Mouse (Mus musculus) liver, postnatal 0 days (tissue): Measurements from ENCODE around the gene Cox10. TPM values are rescaled to one million over a fixed set of nuclear protein-coding genes. Genes with fewer than 3 reads are reported as not detected.

Source experiments
- ATAC-seq: fragments of 200-750 bp; cut with Nextera tagmentation; 2 replicates; pipeline ENCODE4 v1.8.0; 2017; ENCODE audit warnings: mild to moderate bottlenecking, moderate library complexity
- DNase-seq: peaks from one replicate; pipeline ENCODE4 v3.0.0-alpha.2; 2016
- H3K27ac ChIP-seq: fragments of 300-500 bp; sonication (generic); 2 replicates; pipeline ENCODE4 v1.5.1; 2014; ENCODE audit warnings: antibody characterized with exemption, moderate library complexity, mild to moderate bottlenecking, low read depth
- H3K27me3 ChIP-seq: fragments of 300-500 bp; sonication (generic); 2 replicates; pipeline ENCODE4 v1.6.1; 2014; ENCODE audit warnings: low read length, control low read depth, mixed read lengths; ENCODE audit not compliant: insufficient read depth
- H3K36me3 ChIP-seq: fragments of 300-500 bp; sonication (generic); replicated peaks from 2 replicates; pipeline ENCODE4 v1.6.1; 2014; ENCODE audit warnings: mild to moderate bottlenecking, control low read depth, low read length, moderate library complexity, mixed read lengths; ENCODE audit not compliant: insufficient read depth
- H3K4me1 ChIP-seq: fragments of 300-500 bp; sonication (generic); 2 replicates; pipeline ENCODE4 v1.6.1; 2014; ENCODE audit warnings: antibody characterized with exemption, mild to moderate bottlenecking, control low read depth; ENCODE audit not compliant: insufficient read depth
- H3K4me2 ChIP-seq: fragments of 300-500 bp; sonication (generic); 2 replicates; pipeline ENCODE4 v1.6.1; 2014; ENCODE audit warnings: low read depth, mild to moderate bottlenecking, low read length, moderate library complexity, mixed read lengths
- H3K4me3 ChIP-seq: fragments of 300-500 bp; sonication (generic); 2 replicates; pipeline ENCODE4 v1.5.1; 2014; ENCODE audit warnings: low read depth, low read length
- H3K9ac ChIP-seq: fragments of 300-500 bp; sonication (generic); replicated peaks from 2 replicates; pipeline ENCODE4 v1.6.1; 2014; ENCODE audit warnings: mild to moderate bottlenecking, moderate library complexity
- H3K9me3 ChIP-seq: fragments of 300-500 bp; sonication (generic); 2 replicates; pipeline ENCODE4 v1.6.1; 2016; ENCODE audit warnings: mild to moderate bottlenecking, control low read depth, low read length, mixed read lengths
- CTCF ChIP-seq: sonication (generic); IDR thresholded peaks from 2 replicates; pipeline ENCODE4 v1.5.1; 2016; ENCODE audit warnings: antibody characterized with exemption, low read depth
- EP300 ChIP-seq: IDR thresholded peaks from 2 replicates; pipeline ENCODE4 v1.6.1; 2016; ENCODE audit warnings: antibody characterized with exemption, low read depth, mild to moderate bottlenecking
- WGBS: fragments of 180-500 bp; shearing (Covaris S2); extraction: QIAGEN DNeasy Blood & Tissue Kit; methylation state at CpG from one replicate; pipeline ENCODE4 v1.1.7; 2014; ENCODE audit not compliant: insufficient replicate concordance; 5-methylcytosine and 5-hydroxymethylcytosine counted together
- polyA plus RNA-seq: library from polyadenylated mRNA; unstranded; fragments of >200 nt; fragmentation: Nextera tagmentation; extraction: Ambion mirVana; gene quantifications from 2 replicates; pipeline ENCODE4 v1.2.1, GENCODE M21; 2015

Gene Cox10
- polyA plus RNA-seq, 1 experiment from 2014 or later, result 13.1 TPM

DNA sequence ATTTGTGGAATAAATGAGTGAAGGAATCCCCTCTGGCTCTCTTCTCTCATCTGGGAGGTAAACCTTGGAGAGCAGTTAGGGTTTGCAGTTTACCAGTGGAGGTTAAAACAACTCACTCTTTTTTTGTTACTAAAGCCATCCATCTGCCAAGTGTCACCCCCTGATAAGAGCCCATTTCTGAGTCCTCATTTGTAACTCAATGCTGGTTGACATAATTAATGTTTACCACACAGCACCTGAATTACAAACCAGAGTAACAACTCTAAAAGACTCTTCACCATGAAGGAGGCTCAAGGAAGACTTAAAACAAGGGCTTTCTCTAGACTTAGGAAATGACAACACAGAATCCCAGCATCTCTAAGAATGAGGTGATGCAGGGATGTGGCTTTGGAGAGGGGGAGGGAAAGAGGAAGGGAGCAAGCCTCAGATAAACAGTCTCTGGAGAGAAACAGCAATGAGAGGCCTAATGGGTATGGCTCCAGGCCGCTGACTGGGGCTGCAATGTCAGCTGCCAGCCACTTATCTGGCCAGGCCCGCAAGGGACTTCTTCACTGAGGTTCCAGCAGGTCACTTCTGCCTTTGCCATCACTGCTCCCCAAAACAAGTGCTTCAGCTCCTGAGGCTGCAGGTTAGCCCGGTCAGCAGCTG, 110.8 kb downstream of the Cox10 start:
- Histone ChIP-seq H3K4me3 (no peak overlapping the region), H3K27me3 (no peaks in the 10 kb centered on the region), H3K27ac (no peak overlapping the region), H3K9me3 (no peaks in the 10 kb centered on the region), H3K4me2 (no peak overlapping the region), H3K4me1 (0 out of 2 replicates have a peak, but pooled peaks cover 4% of the 10 kb centered on the region), H3K36me3 (no peaks in the 10 kb centered on the region; the same call in 1 of the 2 replicates), H3K9ac (no peak overlapping the region)
- TF ChIP-seq EP300 (0 out of 2 replicates have a peak, but pooled peaks have one; percentile 22), CTCF (no peak)
- DNase-seq (no peak), ATAC-seq (peak; percentile 56)
- WGBS, result 49% methylated on average over 3 of the region's 3 CpGs

DNA sequence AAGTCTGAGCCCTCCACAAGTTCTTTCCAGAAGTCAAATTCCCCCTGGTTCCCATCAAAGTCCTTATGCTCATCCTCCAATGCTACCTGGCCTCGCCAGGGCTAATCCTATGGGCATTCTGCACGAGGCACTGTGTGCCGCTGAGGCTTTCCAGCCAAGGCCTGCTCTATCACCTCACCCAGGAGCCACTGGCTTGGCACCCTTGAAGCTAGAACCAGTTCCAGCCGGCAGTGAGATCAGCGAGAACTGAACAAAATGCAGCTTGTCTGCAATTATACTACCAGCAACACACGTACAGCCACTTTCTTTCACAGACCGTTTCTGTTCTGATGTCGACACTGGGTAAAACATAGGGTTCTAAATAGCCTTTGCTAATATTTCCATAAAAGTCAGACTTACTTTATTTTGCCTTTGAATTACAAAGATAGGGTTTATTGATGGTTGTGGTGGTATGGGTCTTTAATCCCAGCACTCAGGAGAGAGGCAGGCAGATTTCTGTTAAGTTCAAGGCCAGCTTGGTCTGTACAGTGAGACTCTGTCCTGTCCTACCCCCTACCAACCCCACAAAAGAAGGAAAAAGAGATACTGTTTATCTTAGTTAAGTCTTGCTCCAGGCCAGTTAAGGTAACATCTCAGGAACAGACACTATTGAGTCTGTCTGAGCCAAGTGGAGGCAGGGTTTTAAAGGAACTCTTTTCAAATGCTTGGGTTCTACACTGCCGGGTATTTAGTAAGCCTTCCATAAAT, 111.5 kb downstream of the Cox10 start:
- TF ChIP-seq EP300 (no peak), CTCF (no peak)
- Histone ChIP-seq H3K27me3 (no peaks in the 10 kb centered on the region), H3K9ac (no peak overlapping the region), H3K4me2 (no peak overlapping the region), H3K4me3 (no peak overlapping the region), H3K4me1 (0 out of 2 replicates have a peak, but pooled peaks cover 4% of the 10 kb centered on the region), H3K36me3 (no peaks in the 10 kb centered on the region; the same call in 1 of the 2 replicates), H3K9me3 (no peaks in the 10 kb centered on the region), H3K27ac (no peak overlapping the region)
- DNase-seq (no peak), ATAC-seq (no peak)
- 73% methylated on average over 9 of the region's 9 CpGs for WGBS

DNA sequence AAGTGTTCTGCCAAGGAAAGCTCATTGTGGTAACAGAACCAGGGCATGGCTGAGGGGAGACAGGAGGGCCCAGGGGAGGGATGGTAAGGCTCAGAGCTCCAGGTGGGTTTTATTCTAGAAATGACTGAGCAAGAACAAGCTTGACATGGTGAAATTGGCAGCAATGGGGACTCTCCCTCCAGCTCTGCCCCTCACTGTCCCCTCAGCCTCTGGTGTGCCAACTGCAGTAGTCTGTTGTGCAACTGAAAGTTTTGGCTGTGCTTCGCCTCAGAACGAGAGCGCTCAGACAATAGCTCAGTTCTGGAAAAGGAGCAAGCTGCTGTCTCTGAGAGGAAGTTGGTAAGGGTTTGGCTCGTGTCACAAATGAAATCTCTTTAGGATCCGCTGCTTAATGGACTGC, 113.8 kb downstream of the Cox10 start:
- no peak for ATAC-seq
- H3K4me3 ChIP-seq, result no peak overlapping the region
- no peaks in the 10 kb centered on the region for H3K9me3 ChIP-seq
- no peak overlapping the region for H3K4me2 ChIP-seq
- H3K4me1 ChIP-seq, result 0 out of 2 replicates have a peak, but pooled peaks cover 4% of the 10 kb centered on the region
- no peaks in the 10 kb centered on the region; the same call in 1 of the 2 replicates for H3K36me3 ChIP-seq
- no peaks in the 10 kb centered on the region for H3K27me3 ChIP-seq
- TF ChIP-seq CTCF (no peak), EP300 (no peak)
- DNase-seq, result no peak
- no peak overlapping the region for H3K27ac ChIP-seq
- no peak overlapping the region for H3K9ac ChIP-seq
- 43% methylated on average over 5 of the region's 5 CpGs for WGBS

DNA sequence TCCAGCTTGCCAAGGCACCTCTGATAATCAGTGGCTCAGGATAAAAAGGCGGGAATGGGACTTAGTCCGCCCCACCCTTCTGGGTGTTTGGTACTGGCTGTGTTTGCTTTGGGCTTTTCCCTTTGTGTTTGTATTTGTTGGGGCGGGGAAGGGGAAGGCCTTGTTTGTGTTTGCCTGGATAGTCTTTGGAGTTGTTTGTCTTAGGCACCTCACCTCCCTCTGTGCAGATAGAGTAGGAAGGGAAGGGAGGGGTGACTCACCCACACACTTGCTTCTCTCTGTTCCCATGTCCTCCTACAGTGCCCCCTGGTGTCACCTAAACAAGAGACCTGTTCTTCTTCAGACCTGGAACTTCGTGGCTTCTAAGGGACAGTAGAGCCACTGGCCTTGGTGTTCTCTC, 122.1 kb downstream of the Cox10 start:
- Histone ChIP-seq H3K27ac (no peak overlapping the region), H3K4me3 (no peak overlapping the region), H3K4me2 (no peak overlapping the region), H3K27me3 (no peaks in the 10 kb centered on the region), H3K9me3 (no peaks in the 10 kb centered on the region), H3K36me3 (no peaks in the 10 kb centered on the region), H3K4me1 (peaks cover 10% of the 10 kb centered on the region), H3K9ac (no peak overlapping the region)
- ATAC-seq (peak; percentile 80), DNase-seq (peak; percentile 55)
- TF ChIP-seq EP300 (no peak), CTCF (peak; percentile 69)
- 40% methylated on average over 4 of the region's 4 CpGs for WGBS

- H3K27me3 ChIP-seq, result no peaks in the 10 kb centered on the region
- no peaks in the 10 kb centered on the region for H3K36me3 ChIP-seq
- WGBS, result 39% methylated on average over 7 of the region's 7 CpGs
- ATAC-seq (no peak), DNase-seq (no peak)
- TF ChIP-seq EP300 (no peak), CTCF (no peak)
- no peaks in the 10 kb centered on the region for H3K9me3 ChIP-seq
- peaks cover 14% of the 10 kb centered on the region for H3K4me1 ChIP-seq
- no peak overlapping the region for H3K4me2 ChIP-seq
- H3K9ac ChIP-seq, result no peak overlapping the region
- no peak overlapping the region for H3K4me3 ChIP-seq
- H3K27ac ChIP-seq, result no peak overlapping the region
Observed at GRCm38 (mm10) chr11:63956748-63957147, 122.5 kb downstream of the Cox10 start.

DNA sequence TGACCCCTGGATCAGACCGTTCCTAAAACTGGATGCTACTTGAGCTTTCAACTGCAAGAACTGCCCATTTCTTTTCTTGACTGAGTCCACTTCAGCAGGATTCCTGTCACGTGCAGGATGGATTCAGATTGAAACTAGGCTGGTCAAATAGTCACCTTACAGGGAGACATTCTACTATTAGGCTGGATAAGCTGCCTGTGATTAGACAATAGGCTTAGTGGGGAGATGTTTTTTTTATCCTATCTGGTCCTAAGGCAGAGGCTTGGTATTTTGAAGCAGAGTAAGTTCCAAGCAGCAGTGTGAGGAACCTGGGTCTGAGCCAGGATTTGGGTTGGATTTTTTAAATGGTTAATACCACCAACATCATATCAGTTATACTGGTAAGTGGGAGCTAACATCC, 125.4 kb downstream of the Cox10 start:
- H3K4me3 ChIP-seq, result no peak overlapping the region
- no peak overlapping the region for H3K9ac ChIP-seq
- H3K4me1 ChIP-seq, result peaks cover 14% of the 10 kb centered on the region
- no peaks in the 10 kb centered on the region for H3K9me3 ChIP-seq
- H3K36me3 ChIP-seq, result no peaks in the 10 kb centered on the region
- DNase-seq, result no peak
- H3K27ac ChIP-seq, result no peak overlapping the region
- TF ChIP-seq CTCF (no peak), EP300 (no peak)
- H3K27me3 ChIP-seq, result no peaks in the 10 kb centered on the region
- no peak overlapping the region for H3K4me2 ChIP-seq
- WGBS, result 82% methylated on average over 2 of the region's 2 CpGs
- ATAC-seq, result no peak
